Mouse (Mus musculus) mesoderm, embryonic 11.5 days (tissue): ENCODE results near the gene Scaf4.
"Not testable (repeated sequence)": the region's sequence is repeated elsewhere in the genome, so short reads cannot be mapped to it uniquely, and the experiment has no call there.

ENCODE experiments used
- DNase-seq: peaks from one replicate; pipeline ENCODE4 v3.0.0-alpha.2; 2012; ENCODE audit warnings: low read depth, low spot score

The Scaf4 gene

DNA sequence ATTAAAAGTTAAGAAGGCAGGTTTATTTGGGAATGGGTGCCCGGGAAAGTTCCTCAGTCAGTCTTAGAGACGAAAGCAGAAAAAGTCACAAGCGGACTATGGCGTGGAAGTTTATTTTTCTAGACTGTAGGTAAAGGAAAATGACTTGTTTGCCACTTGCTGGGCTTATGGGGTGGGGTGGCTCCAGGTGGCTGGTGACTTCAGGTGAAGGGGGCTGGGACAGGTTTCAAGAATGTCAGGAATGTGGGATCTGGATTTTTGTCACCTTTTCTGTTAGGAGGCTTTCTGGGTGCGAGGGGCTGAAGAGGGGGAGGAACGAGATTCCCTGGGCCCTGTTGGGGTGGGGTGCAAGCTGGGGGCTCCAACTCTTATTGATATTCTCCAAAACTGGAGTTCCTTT is 7.4 kb upstream of the Scaf4 start:
- no peak for DNase-seq

DNA sequence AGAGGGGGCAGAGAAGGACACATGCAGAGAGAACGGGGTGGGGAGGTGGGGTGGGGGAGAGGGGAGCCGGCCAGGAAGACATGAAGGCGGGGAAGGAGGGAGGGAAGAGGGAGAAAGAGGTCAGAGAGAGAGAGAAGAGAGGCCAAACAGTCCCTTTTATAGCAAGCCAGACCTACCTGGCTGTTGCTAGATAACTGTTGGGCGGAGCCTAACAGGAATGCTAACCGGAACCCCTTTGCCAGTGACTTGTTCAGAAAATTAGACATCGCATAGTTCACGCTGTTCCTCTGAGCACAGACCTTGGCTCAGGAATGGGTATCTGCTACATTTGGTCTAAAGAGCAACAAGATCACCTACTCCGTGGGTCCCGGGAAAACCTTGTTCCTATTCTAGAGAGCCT is 6.7 kb upstream of the Scaf4 start:
- DNase-seq = no peak

DNA sequence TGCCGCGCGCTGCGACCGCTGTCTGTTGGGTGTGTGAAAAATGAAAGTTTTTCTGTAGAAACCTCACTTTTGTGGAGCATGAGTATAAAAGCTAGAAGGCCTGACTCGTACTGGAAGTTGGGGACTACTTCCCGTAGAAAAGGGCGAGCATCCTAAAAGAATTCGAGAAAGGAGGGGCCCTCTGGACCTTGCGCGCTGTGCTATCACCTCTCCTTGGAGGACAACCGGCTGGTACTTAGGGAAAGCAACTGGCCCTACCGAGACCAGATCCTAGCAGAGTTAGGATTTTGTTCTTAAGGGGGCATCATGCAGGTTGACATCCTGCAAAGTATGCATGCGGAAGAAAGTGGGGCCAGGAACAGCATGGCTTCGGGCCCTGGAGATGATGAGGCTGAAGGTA is 613 bp upstream of the Scaf4 start:
- no peak for DNase-seq

DNA sequence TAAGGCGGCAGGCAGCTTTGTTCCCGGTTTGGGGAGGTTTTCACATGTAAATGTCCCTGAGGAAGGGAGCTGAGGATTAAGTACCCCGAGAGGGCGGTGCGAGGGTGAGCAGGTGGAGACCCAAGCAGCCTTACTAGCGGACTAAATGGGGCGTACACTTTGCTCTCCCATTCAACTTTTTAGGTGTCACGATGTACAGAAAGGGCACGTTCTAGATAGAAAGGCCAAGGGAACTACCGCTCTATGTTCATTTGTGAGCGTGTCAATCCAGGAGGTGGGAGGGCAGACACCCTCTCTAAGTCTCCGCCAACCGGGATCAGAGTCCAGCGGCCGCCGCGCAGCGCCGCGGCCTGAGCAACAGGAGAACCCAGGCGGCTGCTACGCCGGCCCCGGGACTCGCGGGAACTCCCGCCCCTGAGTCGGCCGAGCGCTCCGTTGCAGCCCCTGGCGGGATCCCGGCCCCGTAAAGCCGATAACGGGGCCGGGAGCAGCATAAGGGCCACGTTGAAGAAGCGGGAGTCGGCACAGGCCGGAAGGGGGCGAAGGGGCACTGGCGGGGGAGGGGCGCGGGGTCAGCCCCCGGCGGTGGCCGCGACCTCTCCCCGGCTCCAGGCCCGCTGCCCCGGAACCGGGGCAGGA is 918 bp downstream of the Scaf4 start:
- peak; percentile 43 for DNase-seq

DNA sequence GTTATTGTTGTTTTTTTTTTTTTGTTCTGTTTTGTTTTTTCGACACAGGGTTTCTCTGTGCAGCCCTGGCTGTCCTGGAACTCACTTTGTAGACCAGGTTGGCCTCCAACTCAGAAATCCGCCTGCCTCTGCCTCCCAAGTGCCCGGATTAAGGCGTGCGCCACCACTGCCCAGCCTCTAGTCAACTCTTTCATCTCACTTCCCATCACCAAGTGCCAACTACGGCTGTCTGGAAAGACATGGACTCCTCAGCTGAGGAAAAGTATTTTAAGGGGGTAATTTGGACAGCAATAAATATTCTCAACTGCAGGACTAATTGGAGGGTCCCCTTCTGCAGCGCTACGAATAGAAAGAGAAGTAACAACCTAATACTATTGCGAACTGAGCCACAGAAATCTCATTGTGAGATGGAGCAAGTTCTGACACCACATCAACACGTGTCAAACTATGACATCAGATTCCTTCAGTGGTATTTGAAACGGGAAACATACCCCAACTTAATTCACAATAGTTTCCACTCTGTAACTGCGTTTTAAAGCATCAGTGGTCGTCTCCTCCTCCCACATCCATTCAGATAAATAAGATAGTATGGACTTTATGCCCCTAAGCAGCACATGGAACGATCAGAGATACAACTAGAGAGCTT is 1.6 kb downstream of the Scaf4 start:
- no peak for DNase-seq

DNA sequence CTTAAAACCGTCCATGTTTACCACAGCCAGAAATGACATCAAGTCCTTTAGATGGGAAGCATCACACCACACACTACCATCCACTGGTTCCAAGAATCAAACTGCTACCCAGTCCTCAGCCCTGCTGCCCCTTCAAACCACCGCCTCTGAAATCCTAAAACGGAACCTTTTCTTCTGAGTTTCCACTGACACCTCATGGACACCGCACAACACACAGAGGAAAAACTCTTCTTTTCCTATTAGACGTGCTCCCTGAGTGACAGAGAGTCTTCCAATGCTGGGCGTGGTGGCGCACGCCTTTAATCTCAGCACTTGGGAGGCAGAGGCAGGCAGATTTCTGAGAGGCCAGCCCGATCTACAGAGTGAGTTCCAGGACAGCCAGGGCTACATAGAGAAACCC is 2.9 kb downstream of the Scaf4 start:
- no peak for DNase-seq

DNA sequence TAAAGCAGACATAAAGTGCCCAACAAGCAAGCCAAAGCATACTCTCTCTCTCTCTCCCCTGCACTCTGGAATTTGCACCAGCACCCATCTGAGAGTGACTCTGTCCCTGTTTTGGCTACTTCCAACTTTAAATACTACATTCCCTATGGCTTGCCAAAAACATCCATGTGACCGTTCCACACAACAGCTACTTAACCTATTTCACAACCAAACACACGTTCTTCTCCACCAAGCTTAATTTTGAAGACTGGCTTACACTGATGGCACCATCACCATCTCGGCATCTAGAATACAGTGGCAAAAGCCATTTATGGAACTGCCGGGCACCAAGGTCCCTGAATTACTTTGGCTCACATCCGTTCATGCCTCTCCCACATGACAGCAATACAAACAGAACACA is 3.3 kb downstream of the Scaf4 start:
- DNase-seq = no peak

DNA sequence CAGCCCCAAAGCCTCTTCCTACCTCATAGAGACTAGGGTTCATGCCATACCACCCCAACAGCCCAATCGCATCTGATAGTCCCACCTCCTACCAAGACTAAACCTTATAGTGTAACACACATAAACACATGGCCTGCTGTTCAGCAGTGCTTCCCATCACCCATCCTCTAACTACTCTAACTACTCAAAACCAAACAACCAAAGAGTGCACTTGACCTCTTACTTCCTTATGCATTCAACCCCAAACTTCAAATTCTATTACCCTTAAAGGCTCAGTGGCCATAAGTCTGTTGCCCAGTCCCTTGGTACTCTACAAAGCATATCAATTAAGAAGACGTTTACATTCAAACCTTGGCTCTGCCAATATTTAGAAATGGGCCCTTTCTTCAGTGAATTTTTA is 3.8 kb downstream of the Scaf4 start:
- no peak for DNase-seq

DNA sequence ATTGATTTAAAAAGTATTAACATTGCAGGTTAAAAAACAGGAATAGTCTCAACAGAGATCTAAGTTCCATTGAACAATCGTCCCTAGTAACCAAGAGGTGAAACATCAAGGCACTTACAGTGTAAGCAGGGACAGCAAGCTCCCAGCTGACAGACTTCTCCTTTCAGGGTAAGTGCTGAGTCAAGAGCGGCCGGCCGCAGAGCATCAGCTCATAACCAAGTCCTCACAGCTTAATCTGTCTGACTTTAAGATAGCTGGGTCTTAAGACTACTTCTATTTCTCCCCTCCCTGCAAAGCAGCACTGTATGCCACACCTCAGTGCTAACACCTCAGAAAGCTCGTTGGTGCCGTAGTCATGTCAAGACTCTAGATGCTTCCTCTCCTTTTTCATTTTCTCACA is 5.2 kb downstream of the Scaf4 start:
- DNase-seq = no peak

DNA sequence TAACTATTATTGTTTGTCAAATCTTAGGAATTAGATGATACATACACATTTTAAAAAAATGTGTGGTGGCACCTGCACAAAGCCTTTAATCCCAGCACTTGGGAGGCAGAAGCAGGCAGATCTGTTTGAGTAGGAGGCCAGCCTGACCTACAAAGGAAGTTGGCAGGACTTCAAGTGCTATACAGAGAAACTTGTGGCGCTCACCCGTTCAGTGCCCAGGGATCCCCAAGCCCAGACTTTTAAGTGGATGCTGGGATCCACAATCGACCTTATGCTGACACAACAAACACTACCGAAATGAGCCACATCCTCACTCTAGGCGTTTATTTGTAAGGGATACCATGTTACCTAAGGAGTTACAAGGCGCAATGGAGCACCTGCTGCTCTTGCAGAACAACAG is 8.8 kb downstream of the Scaf4 start:
- DNase-seq = no peak

DNA sequence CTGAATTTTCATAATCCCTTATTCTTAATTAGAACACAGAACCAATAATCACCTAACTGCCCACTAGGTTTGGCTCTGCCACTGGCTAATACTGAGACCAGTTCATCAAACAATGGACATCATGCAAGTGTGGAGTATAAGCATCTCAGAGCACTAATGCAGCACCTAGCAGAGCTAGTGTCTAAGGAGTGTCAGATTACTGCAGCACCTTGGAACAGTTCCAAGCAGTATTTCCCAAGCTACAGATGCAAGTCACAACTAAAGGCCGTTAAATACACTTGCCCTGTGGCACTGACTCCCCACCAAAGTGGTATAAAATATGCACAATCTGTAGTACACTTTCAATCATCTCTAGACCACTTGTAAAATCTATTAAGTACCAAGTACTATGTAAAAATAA is 17.7 kb downstream of the Scaf4 start:
- DNase-seq = no peak

DNA sequence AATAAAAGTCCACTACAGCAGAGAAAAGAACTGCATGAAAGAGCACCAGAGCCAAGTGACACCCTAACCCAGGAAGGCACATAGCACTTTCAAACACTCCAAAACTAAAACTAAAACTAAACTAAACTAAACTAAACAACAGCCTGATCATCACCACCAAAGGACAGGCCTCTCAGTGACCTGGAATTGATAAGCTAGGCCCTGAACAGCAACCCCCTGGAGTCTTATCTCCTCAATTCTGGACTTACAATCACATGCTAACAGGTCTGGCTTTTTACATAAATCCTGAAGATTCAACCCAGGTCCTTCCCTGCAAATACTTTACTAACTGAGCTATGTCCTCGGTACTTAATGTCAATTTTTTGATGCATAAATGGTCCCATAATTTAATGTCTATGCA is 19.2 kb downstream of the Scaf4 start:
- DNase-seq = no peak

DNA sequence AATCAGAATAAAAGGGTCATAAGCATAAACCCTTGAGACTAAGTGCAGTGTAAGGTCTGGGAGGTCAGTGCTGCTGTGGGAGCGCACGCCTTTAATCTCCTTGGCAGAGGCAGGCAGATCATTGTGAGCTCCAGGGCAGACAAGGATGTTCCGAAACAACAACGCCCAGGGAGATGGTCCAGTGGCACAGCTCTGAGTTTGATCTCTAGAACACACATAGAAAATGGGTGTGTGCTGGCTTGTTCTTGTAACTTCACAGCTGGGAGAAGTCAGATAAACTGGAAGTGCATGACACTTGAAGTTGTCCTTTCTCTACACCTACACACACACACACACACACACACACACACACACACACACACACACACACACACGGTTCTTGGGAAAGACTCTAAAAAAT is 20.3 kb downstream of the Scaf4 start:
- DNase-seq = no peak

DNA sequence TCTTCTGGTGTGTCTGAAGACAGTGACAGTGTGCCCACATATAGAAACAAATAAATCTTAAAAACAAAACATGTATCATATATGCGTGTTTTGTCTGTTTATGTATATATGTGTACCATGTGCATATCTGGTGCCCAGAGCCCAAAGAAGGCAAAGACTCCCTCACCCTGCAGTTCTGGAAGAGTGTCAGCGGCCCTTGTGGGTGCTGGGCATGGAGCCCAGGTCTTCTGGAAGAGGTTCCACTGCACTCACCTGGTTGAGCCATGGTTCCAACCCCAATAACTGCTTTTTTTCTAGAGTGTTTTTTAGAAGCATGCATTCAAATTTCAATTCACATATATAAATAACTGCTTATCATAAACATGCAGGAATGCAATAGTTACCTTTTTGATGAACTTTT is 22.5 kb downstream of the Scaf4 start:
- DNase-seq = no peak

DNA sequence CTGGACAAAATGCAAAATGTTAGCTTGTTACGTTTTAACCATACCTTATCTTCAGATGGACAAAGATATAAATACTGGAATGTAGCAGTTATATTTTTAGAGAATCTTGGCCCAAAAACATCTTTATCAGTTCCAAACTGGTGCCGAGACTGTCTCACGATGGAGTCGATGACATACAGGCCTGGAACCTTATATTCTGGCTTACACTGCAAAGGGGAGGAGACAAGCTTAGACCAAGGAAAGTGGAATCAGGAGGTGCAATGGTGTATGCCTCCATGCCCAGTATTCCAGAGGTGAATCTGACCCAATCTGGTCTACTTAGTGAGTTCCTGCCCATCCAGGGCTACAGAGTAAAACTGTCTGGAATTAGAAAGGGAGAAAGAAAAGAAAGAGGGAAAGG is 24.2 kb downstream of the Scaf4 start:
- DNase-seq = no peak

DNA sequence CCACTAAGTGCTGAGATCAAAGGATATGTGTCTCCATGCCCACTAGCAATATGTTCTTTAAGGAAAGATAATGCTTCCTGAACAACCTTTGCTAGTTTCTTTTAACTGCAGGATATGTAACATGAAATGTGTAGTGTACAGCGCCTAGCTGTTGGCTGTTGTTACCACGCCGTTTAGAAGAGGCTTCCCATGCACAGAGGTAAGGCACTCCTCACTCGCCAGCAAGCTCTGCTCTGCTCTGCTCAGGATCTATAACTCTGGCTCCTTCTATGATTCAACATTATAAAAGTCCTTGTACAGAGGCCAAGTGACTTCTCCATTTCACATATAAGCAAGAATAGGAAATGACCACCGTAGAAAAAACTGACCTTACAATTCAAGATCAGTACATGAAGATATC is 24.7 kb downstream of the Scaf4 start:
- no peak for DNase-seq

DNA sequence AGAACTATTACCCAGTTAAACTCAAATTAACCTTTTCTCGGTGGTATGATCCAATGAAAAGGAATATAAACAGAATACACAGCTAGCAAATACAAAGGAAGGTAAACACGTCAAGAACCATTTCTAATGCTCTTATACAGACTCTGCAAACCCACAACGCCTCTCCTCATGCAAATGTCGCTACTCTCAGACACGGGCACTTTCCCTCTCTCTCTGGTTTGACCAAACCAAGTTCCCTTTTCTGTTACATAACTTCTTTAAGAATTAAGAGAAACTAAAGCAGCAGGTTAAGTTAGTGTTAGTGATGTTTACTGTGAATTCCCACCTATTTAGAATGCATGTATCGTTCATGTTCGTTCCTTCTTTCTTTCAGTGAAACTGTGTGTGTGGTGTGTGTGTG is 25.4 kb downstream of the Scaf4 start:
- DNase-seq = no peak

DNA sequence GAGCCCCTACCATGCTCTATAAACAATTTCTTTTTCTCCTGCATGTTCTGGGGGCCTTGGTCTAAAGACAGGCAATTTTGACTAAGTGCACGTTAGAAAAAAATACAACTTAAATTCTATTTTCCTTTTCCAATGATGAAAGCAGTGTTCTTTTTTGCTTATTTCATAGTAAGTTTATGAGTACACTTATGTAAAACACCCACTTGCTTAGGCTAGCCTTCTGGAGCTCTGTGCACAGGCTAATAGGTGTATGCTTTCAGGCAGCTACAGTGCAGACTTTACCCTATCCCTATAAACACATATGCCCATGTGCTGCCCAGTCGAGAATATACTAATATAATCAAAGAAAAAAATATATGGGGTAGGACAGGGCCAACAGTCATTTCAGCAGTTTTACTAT is 31.8 kb downstream of the Scaf4 start:
- DNase-seq = no peak

DNA sequence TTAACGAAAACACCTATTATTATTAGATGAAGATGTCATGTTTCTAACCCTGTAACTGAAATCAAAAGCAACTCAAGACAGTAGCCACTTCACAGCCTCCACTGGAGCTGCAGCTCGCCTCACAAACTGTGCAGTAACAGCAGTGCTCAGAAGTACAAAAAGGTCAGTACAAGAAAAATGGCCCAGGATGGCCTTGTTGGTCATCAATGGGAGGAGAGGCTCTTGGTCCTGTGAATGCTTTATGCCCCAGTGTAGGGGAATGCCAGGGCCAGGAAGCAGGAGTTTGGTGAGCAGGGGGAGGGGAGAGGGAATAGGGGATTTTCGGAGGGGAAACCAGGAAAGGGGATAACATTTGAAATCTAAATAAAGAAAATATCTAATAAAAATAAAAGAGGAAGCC is 33.0 kb downstream of the Scaf4 start:
- DNase-seq = not testable (repeated sequence)

DNA sequence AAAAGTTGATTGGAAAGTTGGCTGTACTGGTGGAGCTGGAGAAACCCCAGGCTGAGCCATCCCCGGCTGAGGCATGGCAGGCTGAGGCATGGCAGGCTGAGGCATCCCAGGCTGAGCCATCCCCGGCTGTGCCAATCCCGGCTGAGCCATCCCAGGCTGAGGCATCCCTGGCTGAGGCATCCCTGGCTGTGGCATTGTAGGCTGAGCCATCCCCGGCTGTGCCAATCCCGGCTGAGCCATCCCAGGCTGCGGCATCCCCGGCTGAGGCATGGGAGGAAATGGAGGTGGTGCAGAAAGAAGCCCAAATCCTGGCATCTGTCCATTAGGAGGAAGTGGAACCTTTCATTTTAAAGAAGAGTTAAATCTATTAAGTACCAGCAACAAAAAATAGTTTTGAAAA is 34.2 kb downstream of the Scaf4 start:
- DNase-seq = no peak

DNA sequence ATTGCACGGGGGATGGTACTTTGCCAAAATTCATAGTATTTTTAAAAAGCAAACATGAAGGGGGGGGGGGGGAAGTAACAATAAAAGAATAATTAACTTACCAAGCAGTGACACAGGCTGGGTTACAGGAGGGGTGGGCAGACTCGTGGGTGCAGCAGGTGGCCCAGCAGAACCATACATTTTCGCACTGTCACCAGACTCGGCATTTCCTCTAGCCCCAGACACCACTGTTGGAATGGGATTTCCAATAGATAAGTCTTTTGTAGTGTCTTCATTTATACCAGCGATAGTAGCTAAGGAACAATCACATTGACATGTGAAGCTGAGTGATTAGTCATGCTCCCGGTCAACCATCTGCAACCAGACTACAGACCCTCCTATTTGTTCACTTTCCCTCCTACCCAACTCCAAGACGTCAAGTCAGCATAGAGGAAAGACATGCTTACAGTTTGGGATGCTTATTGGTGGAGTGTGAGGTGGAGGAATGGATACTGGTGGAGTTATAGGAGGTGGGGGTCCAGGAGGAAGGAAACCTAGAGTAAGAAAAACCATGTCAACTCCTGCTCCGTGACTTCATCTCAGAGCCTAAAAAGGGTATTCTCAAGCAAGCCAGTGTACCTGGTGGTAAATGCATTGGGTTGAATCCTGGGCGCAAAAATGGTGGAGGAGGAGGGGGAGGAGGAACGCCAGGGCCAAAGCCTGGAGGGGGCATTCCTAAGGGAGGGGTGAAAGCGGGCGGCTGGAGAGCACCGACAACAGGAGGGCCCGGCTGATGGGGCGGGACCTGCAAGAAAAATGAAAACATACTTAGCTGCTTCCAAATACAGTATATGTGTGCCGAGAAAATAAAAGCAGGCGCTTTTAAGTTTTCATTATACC is 41.6 kb downstream of the Scaf4 start:
- no peak for DNase-seq

DNA sequence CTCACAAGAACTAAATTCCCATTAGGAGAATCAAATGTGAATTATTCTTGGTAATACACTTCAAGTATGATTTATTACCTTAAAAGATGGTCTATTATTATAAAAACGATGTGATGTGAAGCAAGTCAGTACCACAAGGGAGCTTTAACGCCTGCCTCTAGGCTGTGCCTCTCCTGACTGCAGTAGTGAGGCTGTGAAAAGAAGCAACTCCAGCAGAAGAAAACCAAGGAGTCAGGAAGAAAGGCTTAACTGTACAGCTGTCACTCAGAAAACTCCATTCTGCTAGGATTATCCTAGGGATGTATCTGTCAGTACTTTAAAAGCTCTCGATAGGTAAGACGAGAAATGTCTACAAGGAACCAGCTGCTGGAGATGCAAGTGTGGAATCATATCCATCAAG is 42.4 kb downstream of the Scaf4 start:
- DNase-seq = no peak

DNA sequence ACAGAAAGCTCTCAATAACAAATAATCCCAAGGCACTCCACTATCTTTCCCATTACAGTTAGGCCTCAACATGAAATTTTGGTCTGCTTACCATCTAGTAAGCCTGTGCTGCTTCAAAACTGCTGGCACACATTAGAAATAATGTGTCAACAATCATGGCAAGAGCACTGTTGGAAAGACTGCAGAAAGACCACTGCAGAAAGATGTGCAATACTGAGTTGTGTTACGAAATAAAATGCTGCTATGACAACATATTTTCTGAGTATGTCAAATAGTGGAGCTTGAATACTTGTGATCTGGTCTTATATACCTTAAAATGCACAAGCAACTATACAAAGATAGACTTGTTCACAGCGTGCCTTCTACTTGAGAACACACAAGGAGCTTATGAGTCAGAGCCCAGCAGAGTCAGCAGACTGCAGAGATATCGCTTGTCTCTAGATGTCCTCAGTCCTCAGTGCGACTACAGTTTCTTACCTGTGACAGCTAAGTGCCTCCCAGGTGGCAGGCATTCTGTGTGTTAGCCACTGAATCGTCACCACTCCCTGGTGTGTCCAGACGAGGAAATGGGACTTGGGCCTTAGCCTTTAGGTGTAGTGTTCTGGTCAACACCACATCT is 45.1 kb downstream of the Scaf4 start:
- no peak for DNase-seq
